Mouse (Mus musculus): ENCODE measurements at regions not wholly inside any gene's neighbourhood (a gene's known extent, or its start where the extent isn't known, plus 50 kb on each side); places are given as distances from the start of the nearest gene placed in this dataset.

DNA sequence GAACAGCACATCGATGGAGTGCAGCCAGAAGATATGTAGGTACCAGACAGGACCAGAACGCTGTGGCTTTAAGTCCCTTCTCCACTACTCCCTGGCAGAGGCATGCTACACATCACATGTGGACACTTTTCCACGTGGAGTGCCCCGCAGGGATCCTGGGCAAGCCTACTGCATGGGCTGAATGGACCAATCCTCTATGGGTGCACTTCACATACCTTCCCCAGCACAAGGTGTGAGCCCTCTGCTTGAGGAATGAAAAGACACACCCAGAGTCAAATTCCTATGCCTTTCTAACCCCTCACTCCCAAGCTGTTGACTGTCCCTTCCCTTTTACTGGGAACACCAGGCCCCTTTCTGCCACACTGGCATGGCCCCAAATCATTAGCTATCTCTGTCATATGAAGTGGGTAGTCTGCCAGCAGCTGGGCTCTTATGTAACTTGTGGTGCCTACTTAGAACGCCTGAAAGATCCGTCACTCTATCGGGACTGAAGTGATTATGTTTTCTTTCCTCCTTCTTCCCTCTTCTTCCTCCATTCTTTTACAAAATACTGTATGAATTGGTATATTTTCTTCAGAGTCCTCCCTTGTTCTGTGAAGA, 191.9 kb upstream of the Msx2 start:
- no peak for DNase-seq

DNA sequence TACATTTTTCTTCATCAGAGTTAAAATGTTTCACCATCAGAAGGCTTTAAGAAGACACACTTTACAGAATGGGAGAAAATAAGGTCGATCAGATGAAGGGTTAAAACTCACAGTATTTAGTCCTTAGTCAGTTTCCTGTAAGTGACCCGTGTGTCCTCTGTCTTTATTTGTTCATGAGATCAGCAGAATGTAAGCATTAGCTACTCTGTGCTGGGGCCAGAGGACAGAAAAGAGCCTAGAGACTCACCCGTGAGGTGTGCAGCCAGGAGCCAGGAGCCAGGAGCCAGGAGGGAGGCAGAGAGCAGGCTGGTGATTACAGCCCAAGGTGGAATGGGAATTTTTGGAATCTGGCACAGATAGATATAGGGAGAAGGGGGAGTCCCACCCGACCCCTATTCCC, 180.0 kb upstream of the Msx2 start:
- Histone ChIP-seq H3K27ac (ENCODE audit: low read depth) (no peak overlapping the region), H3K27me3 (ENCODE audit: insufficient read depth, low read length) (no peaks in the 10 kb centered on the region), H3K9ac (no peak overlapping the region), H3K36me3 (ENCODE audit: insufficient read depth) (no peaks in the 10 kb centered on the region), H3K9me3 (ENCODE audit: low read depth, low read length) (no peaks in the 10 kb centered on the region), H3K4me1 (ENCODE audit: insufficient read depth) (no peaks in the 10 kb centered on the region), H3K4me3 (ENCODE audit: low read depth, low read length) (no peak overlapping the region), H3K4me2 (no peak overlapping the region)
- TF ChIP-seq CTCF (IDR thresholded peaks at IDR 0.05; ENCODE audit: low read depth) = no peak
- no peak for ATAC-seq (ENCODE audit: insufficient read depth)
- WGBS = 20% methylated on average over 4 of the region's 4 CpGs
- DNase-seq = no peak

More for the DNA sequence above, 191.9 kb upstream of the Msx2 start:
- H3K4me2 ChIP-seq = no peak overlapping the region
- 76% methylated on average over 7 of the region's 7 CpGs for WGBS
- no peak overlapping the region for H3K27ac ChIP-seq (ENCODE audit: low read depth)
- no peaks in the 10 kb centered on the region for H3K36me3 ChIP-seq (ENCODE audit: insufficient read depth)
- ATAC-seq (ENCODE audit: insufficient read depth) = no peak
- H3K27me3 ChIP-seq (ENCODE audit: insufficient read depth, low read length) = no peaks in the 10 kb centered on the region
- H3K9ac ChIP-seq = no peak overlapping the region
- no peak overlapping the region for H3K4me3 ChIP-seq (ENCODE audit: low read depth, low read length)
- TF ChIP-seq CTCF (IDR thresholded peaks at IDR 0.05; ENCODE audit: low read depth) = no peak
- H3K9me3 ChIP-seq (ENCODE audit: low read depth, low read length) = no peaks in the 10 kb centered on the region
- H3K4me1 ChIP-seq (ENCODE audit: insufficient read depth) = no peaks in the 10 kb centered on the region

DNA sequence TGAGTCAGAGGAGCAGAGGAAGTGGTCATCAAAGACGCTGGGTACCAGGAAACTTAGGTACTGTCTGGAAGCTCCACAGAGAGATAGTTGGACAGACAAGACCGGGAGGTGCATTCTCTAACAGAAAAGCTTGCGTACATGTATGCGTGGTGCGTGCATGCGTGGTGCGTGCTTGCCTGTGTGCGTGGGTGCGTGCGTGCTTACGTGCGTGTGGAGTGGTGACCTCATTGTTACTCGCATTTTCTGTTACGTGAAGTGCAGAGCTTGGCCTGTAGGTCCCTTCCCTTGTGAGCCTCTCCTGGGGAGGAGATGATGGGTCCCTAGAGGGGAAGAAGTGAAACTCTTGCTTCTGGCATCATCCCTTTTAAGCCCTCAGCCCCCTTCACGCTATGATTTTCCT, 175.5 kb upstream of the Msx2 start:
- no peaks in the 10 kb centered on the region for H3K4me1 ChIP-seq (ENCODE audit: insufficient read depth)
- no peak for TF ChIP-seq CTCF (IDR thresholded peaks at IDR 0.05; ENCODE audit: low read depth)
- H3K9me3 ChIP-seq (ENCODE audit: low read depth, low read length) = no peaks in the 10 kb centered on the region
- H3K4me3 ChIP-seq (ENCODE audit: low read depth, low read length) = no peak overlapping the region
- H3K4me2 ChIP-seq = no peak overlapping the region
- DNase-seq (no peak), ATAC-seq (ENCODE audit: insufficient read depth) (no peak)
- no peak overlapping the region for H3K27ac ChIP-seq (ENCODE audit: low read depth)
- no peak overlapping the region for H3K9ac ChIP-seq
- no peaks in the 10 kb centered on the region for H3K36me3 ChIP-seq (ENCODE audit: insufficient read depth)
- 93% methylated on average over 15 of the region's 15 CpGs for WGBS
- H3K27me3 ChIP-seq (ENCODE audit: insufficient read depth, low read length) = no peaks in the 10 kb centered on the region

DNA sequence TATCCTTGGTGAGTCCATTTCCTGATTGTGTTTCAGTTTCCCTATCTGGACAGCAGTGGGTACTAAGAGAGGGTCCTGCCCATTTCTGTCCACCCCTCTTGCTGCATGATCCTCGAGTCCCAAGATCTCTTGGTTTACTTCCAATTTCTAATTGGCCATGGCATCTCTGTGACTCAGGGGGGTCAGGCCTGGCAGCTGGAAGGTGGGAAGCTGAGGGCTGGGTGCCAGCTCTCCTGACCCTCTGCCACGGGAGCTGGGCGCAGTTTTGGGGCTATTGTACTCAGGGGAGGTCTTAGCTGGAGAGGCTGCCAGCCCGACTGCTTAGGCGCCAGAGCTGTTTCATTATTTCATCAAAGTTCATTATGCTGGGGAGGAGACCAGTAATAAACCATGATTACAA, 169.7 kb upstream of the Msx2 start:
- Histone ChIP-seq H3K4me1 (ENCODE audit: insufficient read depth) (no peaks in the 10 kb centered on the region), H3K9me3 (ENCODE audit: low read depth, low read length) (no peaks in the 10 kb centered on the region), H3K36me3 (ENCODE audit: insufficient read depth) (no peaks in the 10 kb centered on the region), H3K4me3 (ENCODE audit: low read depth, low read length) (no peak overlapping the region), H3K27me3 (ENCODE audit: insufficient read depth, low read length) (no peaks in the 10 kb centered on the region), H3K27ac (ENCODE audit: low read depth) (no peak overlapping the region), H3K4me2 (no peak overlapping the region), H3K9ac (no peak overlapping the region)
- no peak for TF ChIP-seq CTCF (IDR thresholded peaks at IDR 0.05; ENCODE audit: low read depth)
- no peak for ATAC-seq (ENCODE audit: insufficient read depth)
- 75% methylated on average over 5 of the region's 5 CpGs for WGBS
- DNase-seq = no peak

DNA sequence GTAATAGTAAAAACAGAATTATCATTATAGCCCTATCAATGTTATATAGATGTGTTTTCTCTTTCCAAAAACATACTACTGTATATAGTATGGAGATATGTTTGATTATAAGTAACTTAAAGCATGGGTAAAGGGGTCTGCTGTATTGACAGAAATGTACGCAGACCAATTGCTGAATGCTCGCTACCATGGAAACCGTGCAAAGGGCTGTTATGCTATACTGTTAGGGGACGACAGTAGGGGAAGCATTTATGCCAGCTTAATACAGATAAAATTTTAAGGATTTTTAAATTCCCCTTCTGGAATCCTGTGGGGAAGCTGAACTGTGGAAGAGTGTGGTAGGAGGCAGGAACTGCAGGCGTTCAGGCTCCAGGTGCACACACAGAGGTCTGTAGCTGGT, 166.7 kb upstream of the Msx2 start:
- Histone ChIP-seq H3K9ac (no peak overlapping the region), H3K27ac (ENCODE audit: low read depth) (no peak overlapping the region), H3K4me1 (ENCODE audit: insufficient read depth) (no peaks in the 10 kb centered on the region), H3K36me3 (ENCODE audit: insufficient read depth) (no peaks in the 10 kb centered on the region), H3K4me3 (ENCODE audit: low read depth, low read length) (no peak overlapping the region), H3K9me3 (ENCODE audit: low read depth, low read length) (no peaks in the 10 kb centered on the region), H3K4me2 (no peak overlapping the region), H3K27me3 (ENCODE audit: insufficient read depth, low read length) (no peaks in the 10 kb centered on the region)
- no peak for TF ChIP-seq CTCF (IDR thresholded peaks at IDR 0.05; ENCODE audit: low read depth)
- WGBS = 69% methylated on average over 5 of the region's 5 CpGs
- DNase-seq = no peak
- ATAC-seq (ENCODE audit: insufficient read depth) = no peak

DNA sequence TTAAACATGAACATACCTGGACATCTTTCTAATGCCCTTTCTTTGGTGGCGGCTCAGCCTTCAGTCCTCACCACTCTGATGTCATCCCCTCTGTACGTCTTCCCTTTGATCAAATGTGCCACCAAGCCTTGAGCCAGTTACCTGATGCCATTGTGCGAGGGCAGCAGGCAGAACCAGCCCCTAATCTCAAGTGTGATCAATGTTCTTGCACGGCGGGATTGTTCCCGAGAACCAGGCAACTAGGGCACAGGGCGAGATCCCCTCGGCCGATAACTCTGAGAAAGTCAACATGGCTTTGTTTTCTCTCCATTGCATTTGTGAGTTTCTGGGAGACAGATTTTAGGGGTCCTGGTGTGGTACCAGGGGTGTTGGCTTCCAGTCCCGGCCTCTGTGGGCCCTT, 166.2 kb upstream of the Msx2 start:
- Histone ChIP-seq H3K4me1 (ENCODE audit: insufficient read depth) (no peaks in the 10 kb centered on the region), H3K9me3 (ENCODE audit: low read depth, low read length) (no peaks in the 10 kb centered on the region), H3K36me3 (ENCODE audit: insufficient read depth) (no peaks in the 10 kb centered on the region), H3K27ac (ENCODE audit: low read depth) (no peak overlapping the region), H3K9ac (no peak overlapping the region), H3K4me2 (no peak overlapping the region), H3K27me3 (ENCODE audit: insufficient read depth, low read length) (no peaks in the 10 kb centered on the region), H3K4me3 (ENCODE audit: low read depth, low read length) (no peak overlapping the region)
- ATAC-seq (ENCODE audit: insufficient read depth) (no peak), DNase-seq (no peak)
- 61% methylated on average over 10 of the region's 10 CpGs for WGBS
- TF ChIP-seq CTCF (IDR thresholded peaks at IDR 0.05; ENCODE audit: low read depth) = no peak

DNA sequence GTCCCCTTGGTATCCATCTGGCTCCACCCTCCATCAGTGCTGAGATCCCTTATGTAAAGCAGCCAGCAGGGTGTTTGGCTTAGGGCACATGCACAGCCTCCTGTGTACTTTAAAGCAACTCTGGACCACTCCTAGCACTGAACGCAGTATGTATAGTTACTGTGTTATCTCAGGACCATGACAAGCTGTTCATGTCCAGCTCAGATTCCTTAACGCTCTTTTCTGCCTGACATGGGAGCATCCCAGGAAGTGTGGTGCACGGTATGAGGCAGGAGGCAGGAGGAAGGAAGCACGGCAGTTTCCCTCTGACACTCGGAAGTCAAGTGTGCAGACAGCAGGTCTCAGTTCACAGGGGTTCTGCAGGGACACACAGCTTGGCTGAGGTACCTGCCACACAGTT, 163.1 kb upstream of the Msx2 start:
- TF ChIP-seq CTCF (IDR thresholded peaks at IDR 0.05; ENCODE audit: low read depth) = no peak

More for the DNA sequence above, 163.1 kb upstream of the Msx2 start:
- Histone ChIP-seq H3K4me3 (ENCODE audit: low read depth, low read length) (no peak overlapping the region), H3K27ac (ENCODE audit: low read depth) (no peak overlapping the region), H3K4me2 (no peak overlapping the region), H3K9ac (no peak overlapping the region), H3K9me3 (ENCODE audit: low read depth, low read length) (no peaks in the 10 kb centered on the region), H3K4me1 (ENCODE audit: insufficient read depth) (no peaks in the 10 kb centered on the region), H3K27me3 (ENCODE audit: insufficient read depth, low read length) (no peaks in the 10 kb centered on the region), H3K36me3 (ENCODE audit: insufficient read depth) (no peaks in the 10 kb centered on the region)
- no peak for DNase-seq
- ATAC-seq (ENCODE audit: insufficient read depth) = no peak
- WGBS = 31% methylated on average over 5 of the region's 5 CpGs

All from lung, embryonic 14.5 days (tissue).